Mouse (Mus musculus) stomach, embryonic 14.5 days (tissue): ENCODE results near the gene Tex12. TPM values are rescaled to one million over a fixed set of nuclear protein-coding genes. Genes with fewer than 3 reads are reported as not detected.

ENCODE experiments used
- ATAC-seq: fragments of 200-750 bp; cut with Nextera tagmentation; 2 replicates; pipeline ENCODE4 v1.8.0; 2017; ENCODE audit warnings: low read depth, moderate TSS enrichment; ENCODE audit not compliant: insufficient number of reproducible peaks, insufficient read depth, low FRiP score
- H3K27ac ChIP-seq: fragments of 300-500 bp; sonication (generic); 2 replicates; pipeline ENCODE4 v1.5.1; 2014; ENCODE audit warnings: mild to moderate bottlenecking, low read length, moderate library complexity, mixed read lengths
- H3K27me3 ChIP-seq: fragments of 300-500 bp; sonication (generic); 2 replicates; pipeline ENCODE4 v1.6.1; 2014; ENCODE audit warnings: low read length, control low read depth, mixed read lengths; ENCODE audit not compliant: control insufficient read depth, insufficient read depth
- H3K36me3 ChIP-seq: fragments of 300-500 bp; sonication (generic); 2 replicates; pipeline ENCODE4 v1.6.1; 2014; ENCODE audit warnings: mild to moderate bottlenecking, control low read depth, low read length, moderate library complexity, mixed read lengths; ENCODE audit not compliant: control insufficient read depth, insufficient read depth
- H3K4me1 ChIP-seq: fragments of 300-500 bp; sonication (generic); 2 replicates; pipeline ENCODE4 v1.6.1; 2014; ENCODE audit warnings: low read length, control low read depth, mixed read lengths; ENCODE audit not compliant: control insufficient read depth, insufficient read depth
- H3K4me2 ChIP-seq: fragments of 300-500 bp; sonication (generic); replicated peaks from 2 replicates; pipeline ENCODE4 v1.6.1; 2014; ENCODE audit warnings: low read depth, low read length, control low read depth
- H3K4me3 ChIP-seq: fragments of 300-500 bp; sonication (generic); 2 replicates; pipeline ENCODE4 v1.5.1; 2014; ENCODE audit warnings: low read depth, low read length, control low read depth
- H3K9ac ChIP-seq: fragments of 300-500 bp; sonication (generic); replicated peaks from 2 replicates; pipeline ENCODE4 v1.6.1; 2014; ENCODE audit warnings: low read depth, mild to moderate bottlenecking, control low read depth, low read length, moderate library complexity, mixed read lengths
- H3K9me3 ChIP-seq: fragments of 300-500 bp; sonication (generic); 2 replicates; pipeline ENCODE4 v1.6.1; 2016; ENCODE audit warnings: low read depth, low read length, control low read depth; ENCODE audit not compliant: control insufficient read depth
- WGBS: fragments of 180-500 bp; shearing (Covaris S2); extraction: QIAGEN DNeasy Blood & Tissue Kit; methylation state at CpG from one replicate; pipeline ENCODE4 v1.1.7; 2014; 5-methylcytosine and 5-hydroxymethylcytosine counted together
- polyA plus RNA-seq: library from polyadenylated mRNA; unstranded; fragments of >200 nt; fragmentation: Nextera tagmentation; extraction: Ambion mirVana; gene quantifications from 2 replicates; pipeline ENCODE4 v1.2.1, GENCODE M21; 2014

Tex12 gene
- polyA plus RNA-seq = not detected in 2 replicates

- Histone ChIP-seq H3K4me3 (no peak within 1 kb of the TSS), H3K27ac (no peak within 1 kb of the TSS), H3K4me1 (no peaks in the 10 kb centered on the region), H3K27me3 (no peaks in the 10 kb centered on the region), H3K36me3 (no peaks in the 10 kb centered on the region), H3K9ac (no peak within 1 kb of the TSS), H3K9me3 (no peaks in the 10 kb centered on the region), H3K4me2 (no peak within 1 kb of the TSS)
- ATAC-seq = no peak
- 80% methylated on average over 38 of the region's 38 CpGs for WGBS
Measured at GRCm38 (mm10) chr9:50561145-50561917, at the start of gene Tex12. Gene Tex12 (minus strand): TSS chr9:50561325.

- H3K4me3 ChIP-seq = peak overlapping the region; percentile 89
- H3K9me3 ChIP-seq = no peaks in the 10 kb centered on the region
- H3K36me3 ChIP-seq = peaks cover 16% of the 10 kb centered on the region
- ATAC-seq = no peak
- 2% methylated on average over 6 of the region's 6 CpGs for WGBS
- H3K27ac ChIP-seq = peak overlapping the region; percentile 84; the same call in 1 of the 2 replicates
- no peaks in the 10 kb centered on the region for H3K27me3 ChIP-seq
- H3K4me1 ChIP-seq = peaks cover 12% of the 10 kb centered on the region; the same call in 1 of the 2 replicates
- H3K4me2 ChIP-seq = peak overlapping the region; percentile 73
- H3K9ac ChIP-seq = peak overlapping the region; percentile 83
Measured at GRCm38 (mm10) chr9:50604338-50604737, 43.2 kb upstream of the Tex12 start.

- Histone ChIP-seq H3K9ac (peak overlapping the region; percentile 83), H3K27ac (peak overlapping the region; percentile 84), H3K4me2 (peak overlapping the region; percentile 73), H3K27me3 (no peaks in the 10 kb centered on the region), H3K9me3 (no peaks in the 10 kb centered on the region), H3K4me1 (peaks cover 12% of the 10 kb centered on the region; the same call in 1 of the 2 replicates), H3K4me3 (peak overlapping the region; percentile 89), H3K36me3 (peaks cover 17% of the 10 kb centered on the region)
- under 1% methylated on average over 24 of the region's 24 CpGs for WGBS
- ATAC-seq = peak; percentile 88
Measured at GRCm38 (mm10) chr9:50603998-50604324, 42.8 kb upstream of the Tex12 start.

GRCm38 (mm10) chr9:50603189-50603997, 42.3 kb upstream of the Tex12 start, which contains the start of the genes Sdhd and Timm8b:
Gene Sdhd (minus strand): TSS chr9:50603812.
Gene Timm8b (plus strand): TSS chr9:50603910.
- peak within 1 kb of the TSS; percentile 83 for H3K9ac ChIP-seq
- peak within 1 kb of the TSS; percentile 73 for H3K4me2 ChIP-seq
- 1% methylated on average over 48 of the region's 48 CpGs for WGBS
- H3K4me3 ChIP-seq = peak within 1 kb of the TSS; percentile 89
- H3K36me3 ChIP-seq = peaks cover 22% of the 10 kb centered on the region
- no peaks in the 10 kb centered on the region for H3K27me3 ChIP-seq
- H3K9me3 ChIP-seq = no peaks in the 10 kb centered on the region
- peak; percentile 97 for ATAC-seq
- peak within 1 kb of the TSS; percentile 84 for H3K27ac ChIP-seq
- peaks cover 12% of the 10 kb centered on the region; the same call in 1 of the 2 replicates for H3K4me1 ChIP-seq

- H3K4me2 ChIP-seq = peak overlapping the region; percentile 73
- 88% methylated on average over 7 of the region's 7 CpGs for WGBS
- H3K27me3 ChIP-seq = no peaks in the 10 kb centered on the region
- no peak overlapping the region for H3K27ac ChIP-seq
- ATAC-seq = no peak
- H3K9me3 ChIP-seq = no peaks in the 10 kb centered on the region
- peaks cover 24% of the 10 kb centered on the region for H3K36me3 ChIP-seq
- H3K9ac ChIP-seq = 0 out of 2 replicates have a peak overlapping the region, but pooled peaks have one; percentile 41
- H3K4me3 ChIP-seq = peak overlapping the region; percentile 89
- peaks cover 12% of the 10 kb centered on the region; the same call in 1 of the 2 replicates for H3K4me1 ChIP-seq
Measured at GRCm38 (mm10) chr9:50602055-50602845, 41.1 kb upstream of the Tex12 start.

GRCm38 (mm10) chr9:50601536-50601935, 40.4 kb upstream of the Tex12 start:
- Histone ChIP-seq H3K27me3 (no peaks in the 10 kb centered on the region), H3K9me3 (no peaks in the 10 kb centered on the region), H3K9ac (no peak overlapping the region), H3K4me2 (no peak overlapping the region), H3K4me3 (no peak overlapping the region), H3K4me1 (peaks cover 12% of the 10 kb centered on the region; the same call in 1 of the 2 replicates), H3K27ac (no peak overlapping the region), H3K36me3 (peaks cover 29% of the 10 kb centered on the region)
- 83% methylated on average over 6 of the region's 6 CpGs for WGBS
- no peak for ATAC-seq

GRCm38 (mm10) chr9:50596973-50597372, 35.8 kb upstream of the Tex12 start:
- Histone ChIP-seq H3K4me1 (peaks cover 1% of the 10 kb centered on the region; the same call in 1 of the 2 replicates), H3K9ac (no peak overlapping the region), H3K9me3 (no peaks in the 10 kb centered on the region), H3K4me2 (no peak overlapping the region), H3K27ac (no peak overlapping the region), H3K36me3 (peaks cover 41% of the 10 kb centered on the region), H3K27me3 (no peaks in the 10 kb centered on the region), H3K4me3 (no peak overlapping the region)
- no peak for ATAC-seq
- WGBS = 94% methylated on average over 8 of the region's 8 CpGs
